Mouse (Mus musculus) MEL (cell line): ENCODE measurements at regions not wholly inside any gene's neighbourhood (a gene's known extent, or its start where the extent isn't known, plus 50 kb on each side); places are given as distances from the start of the nearest gene placed in this dataset.

Source experiments
- CHD1 ChIP-seq: IDR thresholded peaks from 2 replicates; pipeline ENCODE4 v1.6.1; 2012; ENCODE audit warnings: low read depth, mild to moderate bottlenecking, inconsistent platforms, low read length, improper control_type of control experiment
- EP300 ChIP-seq, 2 experiments: IDR thresholded peaks; 2 replicates each; pipeline ENCODE4 v1.6.1; 2011; ENCODE audit warnings: improper control_type of control experiment in 2 of 2, low read length in 2 of 2, low read depth in 1 of 2, mild to moderate bottlenecking in 1 of 2
- POLR2A ChIP-seq, 2 experiments: IDR thresholded peaks; 2 replicates each; pipeline ENCODE4 v1.6.1; 2011 to 2012; ENCODE audit warnings: low read length in 2 of 2, mild to moderate bottlenecking in 2 of 2, control low read depth in 1 of 2, improper control_type of control experiment in 1 of 2, low read depth in 1 of 2, moderate library complexity in 1 of 2; ENCODE audit not compliant: control insufficient read depth in 1 of 2, insufficient read depth in 1 of 2, poor library complexity in 1 of 2
- POLR2AphosphoS5 ChIP-seq: IDR thresholded peaks from 2 replicates; pipeline ENCODE4 v1.6.1; 2012; ENCODE audit warnings: low read depth, borderline replicate concordance, mild to moderate bottlenecking, inconsistent platforms, low read length, moderate library complexity, mixed read lengths
- UBTF ChIP-seq: IDR thresholded peaks from 2 replicates; pipeline ENCODE4 v1.6.1; 2012; ENCODE audit warnings: low read depth, mild to moderate bottlenecking, inconsistent platforms, low read length, improper control_type of control experiment, moderate library complexity, borderline replicate concordance; ENCODE audit not compliant: insufficient read depth
- ZNF384 ChIP-seq: IDR thresholded peaks from 2 replicates; pipeline ENCODE4 v1.6.1; 2012; ENCODE audit warnings: low read depth, mild to moderate bottlenecking, inconsistent platforms, low read length, improper control_type of control experiment

DNA sequence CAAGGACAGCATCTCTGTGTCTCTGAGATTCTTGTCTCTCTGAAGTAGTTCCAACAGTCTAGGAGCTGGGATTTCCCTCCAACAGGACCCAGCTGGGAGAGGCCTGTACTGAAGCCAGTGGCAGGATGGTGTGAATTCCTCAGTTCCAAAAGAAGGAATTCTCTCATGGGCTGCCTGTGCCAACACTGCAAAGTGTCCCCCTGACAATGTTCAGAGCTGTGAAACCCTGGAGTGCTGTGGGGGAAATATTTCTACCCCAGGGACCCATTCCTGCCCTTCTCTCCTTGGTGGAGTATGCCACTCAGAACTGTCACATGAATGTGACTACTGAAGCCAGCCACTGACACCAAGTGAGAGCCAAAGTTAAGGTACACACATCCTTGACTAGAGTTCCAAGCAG, 55.7 kb upstream of the Rcn1 start:
- TF ChIP-seq POLR2A (IDR thresholded peaks at IDR 0.05; ENCODE audit: control insufficient read depth in 1 of 2, insufficient read depth in 1 of 2, low read depth in 1 of 2, low read length in 2 of 2, poor library complexity in 1 of 2) (no peak), UBTF (no peak), CHD1 (no peak), ZNF384 (no peak), EP300 (IDR thresholded peaks at IDR 0.05; ENCODE audit: low read depth in 1 of 2, low read length in 2 of 2) (no peak), POLR2AphosphoS5 (no peak)
